Mouse (Mus musculus): ENCODE measurements around the gene Rpap1. TPM values are rescaled to one million over a fixed set of nuclear protein-coding genes. Genes with fewer than 3 reads are reported as not detected.

Gene Rpap1
- polyA plus RNA-seq, 1 experiment from 2014 or later = 3.9 TPM

GRCm38 (mm10) chr2:119758101-119758843, 29.1 kb downstream of the Rpap1 start:
- TF ChIP-seq EP300 (IDR thresholded peaks at IDR 0.05; ENCODE audit: low read depth) (no peak), CTCF (IDR thresholded peaks at IDR 0.05; ENCODE audit: low read depth) (no peak)
- H3K27me3 ChIP-seq (ENCODE audit: insufficient read depth, low read length) = peaks cover 41% of the 10 kb centered on the region
- WGBS (ENCODE audit: insufficient replicate concordance) = 2% methylated on average over 43 of the region's 77 CpGs
- no peaks in the 10 kb centered on the region for H3K36me3 ChIP-seq (replicated peaks; ENCODE audit: insufficient read depth, low read length)
- ATAC-seq = peak; percentile 48; the same call in 1 of the 2 replicates
- H3K4me1 ChIP-seq (ENCODE audit: insufficient read depth) = peaks cover 10% of the 10 kb centered on the region
- peak overlapping the region; percentile 55 for H3K9ac ChIP-seq (replicated peaks)
- DNase-seq = peak; percentile 34
- H3K4me2 ChIP-seq (ENCODE audit: low read depth, low read length) = peak overlapping the region; percentile 96
- H3K9me3 ChIP-seq (ENCODE audit: low read length) = no peaks in the 10 kb centered on the region
- no peak overlapping the region for H3K27ac ChIP-seq (ENCODE audit: low read depth)
- peak overlapping the region; percentile 62 for H3K4me3 ChIP-seq (ENCODE audit: low read depth, low read length)

DNA sequence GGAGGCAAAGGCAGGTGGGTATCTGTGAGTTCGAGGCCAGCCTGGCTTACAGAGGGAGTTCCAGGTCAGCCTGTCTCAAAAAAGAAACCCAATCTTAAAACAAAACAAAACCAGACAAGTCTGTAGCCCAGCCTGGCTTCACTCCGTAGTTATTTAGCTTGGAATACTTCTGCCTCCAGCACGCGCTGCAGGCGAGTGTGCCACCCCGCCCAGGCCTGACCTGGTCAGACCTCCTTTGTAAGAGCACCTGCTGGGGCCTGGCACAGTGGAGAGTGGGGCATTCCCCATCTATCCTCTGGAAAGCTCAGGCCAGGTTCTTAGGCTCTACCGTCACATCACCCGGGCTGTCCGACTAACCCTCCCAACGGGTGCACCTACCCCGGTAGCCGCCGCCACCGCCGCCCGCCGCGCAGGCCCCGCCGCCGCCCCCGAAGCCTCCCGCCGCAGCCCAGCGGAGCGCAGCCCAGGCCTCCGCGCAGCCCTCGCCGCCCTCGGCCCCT, 29.7 kb downstream of the Rpap1 start:
- Histone ChIP-seq H3K4me3 (ENCODE audit: low read depth, low read length) (peak overlapping the region; percentile 62), H3K27me3 (ENCODE audit: insufficient read depth, low read length) (peaks cover 41% of the 10 kb centered on the region), H3K9ac (replicated peaks) (peak overlapping the region; percentile 55; the same call in 1 of the 2 replicates), H3K4me1 (ENCODE audit: insufficient read depth) (peaks cover 10% of the 10 kb centered on the region), H3K36me3 (replicated peaks; ENCODE audit: insufficient read depth, low read length) (no peaks in the 10 kb centered on the region), H3K4me2 (ENCODE audit: low read depth, low read length) (peak overlapping the region; percentile 96), H3K9me3 (ENCODE audit: low read length) (no peaks in the 10 kb centered on the region), H3K27ac (ENCODE audit: low read depth) (no peak overlapping the region)
- ATAC-seq (peak; percentile 21; the same call in 1 of the 2 replicates), DNase-seq (no peak)
- 7% methylated on average over 19 of the region's 31 CpGs for WGBS (ENCODE audit: insufficient replicate concordance)
- TF ChIP-seq CTCF (IDR thresholded peaks at IDR 0.05; ENCODE audit: low read depth) = no peak
- no peak for TF ChIP-seq EP300 (IDR thresholded peaks at IDR 0.05; ENCODE audit: low read depth)

GRCm38 (mm10) chr2:119749260-119749659, 38.1 kb downstream of the Rpap1 start:
- WGBS (ENCODE audit: insufficient replicate concordance) = 79% methylated on average over 13 of the region's 13 CpGs
- ATAC-seq = no peak
- Histone ChIP-seq H3K27me3 (ENCODE audit: insufficient read depth, low read length) (peaks cover 9% of the 10 kb centered on the region), H3K36me3 (replicated peaks; ENCODE audit: insufficient read depth, low read length) (no peaks in the 10 kb centered on the region), H3K4me3 (ENCODE audit: low read depth, low read length) (no peak overlapping the region), H3K4me2 (ENCODE audit: low read depth, low read length) (no peak overlapping the region), H3K9ac (replicated peaks) (no peak overlapping the region), H3K4me1 (ENCODE audit: insufficient read depth) (peaks cover 10% of the 10 kb centered on the region), H3K9me3 (ENCODE audit: low read length) (no peaks in the 10 kb centered on the region), H3K27ac (ENCODE audit: low read depth) (no peak overlapping the region)
- TF ChIP-seq EP300 (IDR thresholded peaks at IDR 0.05; ENCODE audit: low read depth) (no peak), CTCF (IDR thresholded peaks at IDR 0.05; ENCODE audit: low read depth) (no peak)
- no peak for DNase-seq

- ATAC-seq (no peak), DNase-seq (no peak)
- Histone ChIP-seq H3K4me3 (ENCODE audit: low read depth, low read length) (no peak overlapping the region), H3K9ac (replicated peaks) (no peak overlapping the region), H3K4me1 (ENCODE audit: insufficient read depth) (peaks cover 25% of the 10 kb centered on the region), H3K4me2 (ENCODE audit: low read depth, low read length) (no peak overlapping the region), H3K9me3 (ENCODE audit: low read length) (no peaks in the 10 kb centered on the region), H3K36me3 (replicated peaks; ENCODE audit: insufficient read depth, low read length) (no peaks in the 10 kb centered on the region), H3K27me3 (ENCODE audit: insufficient read depth, low read length) (peaks cover 26% of the 10 kb centered on the region), H3K27ac (ENCODE audit: low read depth) (no peak overlapping the region)
- 74% methylated on average over 7 of the region's 7 CpGs for WGBS (ENCODE audit: insufficient replicate concordance)
- no peak for TF ChIP-seq EP300 (IDR thresholded peaks at IDR 0.05; ENCODE audit: low read depth)
- TF ChIP-seq CTCF (IDR thresholded peaks at IDR 0.05; ENCODE audit: low read depth) = no peak
Observed at GRCm38 (mm10) chr2:119747554-119747953, 39.8 kb downstream of the Rpap1 start.

DNA sequence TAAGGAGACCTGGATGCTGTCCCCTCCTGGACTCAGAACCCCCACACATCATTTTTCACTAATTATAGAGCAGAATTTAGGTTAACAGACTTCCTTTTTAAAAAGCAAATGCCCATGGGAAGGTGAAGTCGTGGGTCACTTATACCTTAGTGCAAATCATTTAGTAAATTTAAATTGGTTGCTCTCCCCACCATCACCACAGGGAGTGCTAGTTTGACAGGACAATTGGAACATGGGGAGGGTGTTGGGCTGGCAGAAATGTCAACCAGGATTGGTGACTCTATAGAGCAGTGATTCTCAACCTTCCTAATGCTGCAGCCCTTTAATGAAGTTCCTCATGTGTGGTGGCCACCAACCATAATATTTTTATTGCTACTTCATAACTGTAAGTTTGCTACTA, 42.1 kb downstream of the Rpap1 start:
- WGBS (ENCODE audit: insufficient replicate concordance) = 10% methylated on average over 1 of the region's 1 CpGs
- Histone ChIP-seq H3K4me2 (ENCODE audit: low read depth, low read length) (0 out of 2 replicates have a peak overlapping the region, but pooled peaks have one; percentile 100), H3K9ac (replicated peaks) (no peak overlapping the region)

More for the DNA sequence above, 42.1 kb downstream of the Rpap1 start:
- H3K9me3 ChIP-seq (ENCODE audit: low read length) = no peaks in the 10 kb centered on the region
- ATAC-seq (0 out of 2 replicates have a peak, but pooled peaks have one; percentile 16), DNase-seq (peak; percentile 27)
- H3K36me3 ChIP-seq (replicated peaks; ENCODE audit: insufficient read depth, low read length) = no peaks in the 10 kb centered on the region
- TF ChIP-seq EP300 (IDR thresholded peaks at IDR 0.05; ENCODE audit: low read depth) = no peak
- peak; percentile 61 for TF ChIP-seq CTCF (IDR thresholded peaks at IDR 0.05; ENCODE audit: low read depth)
- H3K4me3 ChIP-seq (ENCODE audit: low read depth, low read length) = no peak overlapping the region
- H3K27me3 ChIP-seq (ENCODE audit: insufficient read depth, low read length) = peaks cover 25% of the 10 kb centered on the region
- H3K27ac ChIP-seq (ENCODE audit: low read depth) = peak overlapping the region; percentile 58
- peaks cover 40% of the 10 kb centered on the region for H3K4me1 ChIP-seq (ENCODE audit: insufficient read depth)

Measured in liver, postnatal 0 days (tissue).